Mouse (Mus musculus): ENCODE data around the gene Knop1.

GRCm38 (mm10) chr7:118887303-118888055 is 31.4 kb upstream of the Knop1 start:
- no peak for TF ChIP-seq POLR2A (IDR thresholded peaks at IDR 0.05; ENCODE audit: borderline replicate concordance, extremely low read depth, low read depth, low read length)
- no peak for TF ChIP-seq CTCF (IDR thresholded peaks at IDR 0.05; ENCODE audit: insufficient read depth, low read length)
